Mouse (Mus musculus) cerebellum, adult 11 months (tissue): ENCODE results near the gene Tardbp.

Experiments
- DNase-seq: peaks from one replicate; pipeline ENCODE4 v3.0.0; 2022

The Tardbp gene

DNA sequence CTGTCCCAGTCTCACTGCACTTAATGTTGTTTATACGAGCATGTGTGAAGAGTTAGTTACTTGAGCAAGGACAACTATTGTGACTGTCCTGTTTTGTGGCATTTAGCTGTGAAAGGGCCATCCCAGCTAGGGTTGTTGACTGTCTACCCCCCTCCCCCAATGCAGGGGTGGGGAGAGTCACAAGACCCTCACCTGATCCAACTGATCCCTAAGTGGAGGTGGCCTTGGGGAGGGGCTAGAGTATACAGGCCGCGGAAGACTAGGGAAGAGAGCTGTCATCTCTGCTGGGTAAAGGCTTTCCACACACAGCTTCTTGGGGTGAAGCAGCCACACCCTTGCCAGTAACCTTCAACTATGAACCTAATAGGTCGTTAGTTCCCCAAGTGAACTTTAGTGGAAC lies 26.5 kb downstream of the Tardbp start:
- DNase-seq: no peak

DNA sequence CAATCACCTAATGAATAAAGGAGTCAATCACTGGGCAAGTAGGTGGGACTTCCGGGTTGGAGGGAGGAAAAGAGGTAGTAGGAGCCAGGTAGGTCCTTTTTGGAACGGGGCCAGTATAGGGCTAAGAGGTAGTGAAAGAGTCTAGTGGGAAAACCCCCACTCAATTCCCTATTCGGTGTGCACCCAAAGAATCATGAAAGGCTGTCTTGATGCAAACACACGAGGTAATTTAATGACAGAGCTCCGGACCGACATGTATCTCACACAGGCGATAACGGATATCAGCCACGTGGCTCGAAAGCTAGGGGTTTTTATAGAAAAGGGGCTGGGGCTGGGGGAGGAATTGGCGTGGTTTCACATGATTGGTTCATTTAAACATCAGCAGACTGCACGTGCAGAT lies 28.0 kb downstream of the Tardbp start:
- no peak for DNase-seq

DNA sequence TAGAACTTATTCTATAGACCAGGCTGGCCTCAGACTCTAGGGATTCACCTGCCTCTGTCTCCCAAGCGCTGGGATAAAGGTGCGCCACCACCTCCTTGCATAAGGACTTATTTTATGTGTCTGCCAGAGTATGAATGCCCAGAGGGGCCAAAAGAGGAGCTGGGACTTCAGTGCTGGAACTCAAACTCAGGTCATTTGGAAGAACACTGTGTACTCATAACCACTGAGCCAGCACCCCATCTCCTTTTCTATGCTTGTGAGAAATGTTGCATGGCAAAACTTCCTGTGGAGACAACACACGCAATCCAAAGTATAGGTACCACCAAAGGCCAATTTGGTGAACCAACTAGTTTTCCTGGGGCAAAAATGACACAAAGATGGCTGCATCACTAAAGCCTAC lies 30.1 kb downstream of the Tardbp start:
- no peak for DNase-seq

DNA sequence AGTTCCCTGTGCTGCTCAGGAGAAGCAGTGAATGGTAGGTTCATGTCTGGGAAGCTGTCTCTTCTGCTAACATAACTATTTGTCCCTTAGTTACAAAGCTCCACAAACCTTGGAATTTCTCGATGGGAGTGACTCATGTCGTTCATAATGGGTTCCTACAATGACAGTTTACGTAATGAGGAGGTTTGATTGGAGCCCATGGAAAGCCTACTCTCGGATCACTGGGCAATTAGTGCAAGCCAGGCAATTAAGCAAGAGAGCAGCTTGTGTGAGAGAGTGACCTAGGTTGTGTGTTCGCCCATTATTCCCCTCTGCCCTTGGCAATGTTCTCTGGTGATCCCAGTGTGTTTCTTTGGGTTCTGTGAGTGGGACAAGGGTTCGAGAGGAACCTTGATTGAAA lies 30.9 kb downstream of the Tardbp start:
- DNase-seq: no peak

DNA sequence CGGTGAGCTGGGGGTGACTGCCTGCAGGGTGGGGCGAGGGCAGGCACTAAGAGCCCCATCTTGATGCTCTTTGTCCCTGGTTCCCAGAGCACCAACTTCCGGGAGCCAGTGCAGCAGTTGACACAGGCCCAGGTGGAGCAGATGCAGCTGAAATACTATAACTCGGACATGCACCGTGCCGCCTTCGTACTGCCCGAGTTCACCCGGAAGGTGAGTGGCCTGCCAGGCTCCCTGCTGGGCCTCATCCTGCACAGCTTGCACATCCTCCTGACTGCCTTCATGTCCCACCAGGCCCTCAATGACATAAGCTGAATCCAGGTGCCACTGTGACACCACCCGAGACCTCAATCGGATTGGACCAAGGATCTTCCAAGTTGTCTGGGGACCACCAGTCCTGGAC lies 32.8 kb downstream of the Tardbp start:
- DNase-seq: peak; percentile 35

DNA sequence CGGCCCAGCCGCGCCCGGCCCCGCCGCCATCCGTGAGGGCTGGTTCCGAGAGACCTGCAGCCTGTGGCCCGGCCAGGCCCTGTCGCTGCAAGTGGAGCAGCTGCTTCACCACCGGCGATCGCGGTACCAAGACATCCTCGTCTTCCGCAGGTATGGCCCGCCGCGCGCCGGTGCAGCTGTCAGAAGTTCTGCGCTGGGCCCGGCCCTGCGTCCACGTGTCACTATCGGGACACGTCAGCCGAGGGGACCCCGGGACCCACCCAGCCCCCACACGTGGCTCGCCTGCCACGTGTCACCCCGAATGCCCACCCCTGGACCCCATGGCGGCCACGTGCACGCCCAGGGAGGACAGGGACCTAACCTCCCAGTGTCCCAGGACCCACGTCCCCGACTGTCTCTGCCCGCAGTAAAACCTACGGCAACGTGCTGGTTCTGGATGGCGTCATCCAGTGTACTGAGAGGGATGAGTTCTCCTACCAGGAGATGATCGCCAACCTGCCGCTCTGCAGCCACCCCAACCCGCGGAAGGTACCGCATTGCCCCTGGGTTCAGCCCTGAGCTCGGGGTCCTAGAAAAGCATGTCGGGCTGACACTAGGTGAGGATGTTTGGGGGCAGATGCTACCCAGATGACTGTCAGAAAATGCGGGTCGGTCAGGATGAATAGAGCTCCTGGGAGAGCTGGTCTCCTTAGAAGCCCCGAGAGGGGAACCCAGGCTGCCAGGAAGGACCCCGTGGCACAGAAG lies 35.0 kb downstream of the Tardbp start:
- DNase-seq: no peak

DNA sequence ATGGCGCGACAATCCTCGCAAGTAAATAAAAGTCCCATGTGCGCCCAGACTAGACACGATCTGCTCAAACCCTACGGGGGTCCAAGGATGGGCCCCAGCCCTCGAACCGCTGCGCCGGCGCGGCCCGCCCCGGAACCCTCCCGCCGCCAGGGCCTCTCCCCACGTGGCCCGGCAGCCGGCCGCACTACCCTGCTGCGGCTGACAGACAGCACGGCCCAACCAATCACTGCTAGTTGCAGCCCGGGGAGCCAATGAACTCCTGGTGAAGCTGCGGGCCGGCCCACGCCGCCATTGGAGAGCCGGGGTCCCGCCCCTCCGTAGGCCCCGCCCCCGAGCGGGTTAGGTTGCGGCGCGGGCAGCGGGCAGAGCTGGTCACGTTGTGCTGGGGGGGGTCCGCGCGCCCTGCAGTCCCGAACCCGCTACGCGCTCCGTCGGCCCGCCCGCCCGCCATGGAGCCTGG lies 35.6 kb downstream of the Tardbp start, which contains the start of gene Srm:
TSS of gene Srm (plus strand) at position 333 of the 460 bp plus-strand sequence.
- DNase-seq: peak; percentile 97

DNA sequence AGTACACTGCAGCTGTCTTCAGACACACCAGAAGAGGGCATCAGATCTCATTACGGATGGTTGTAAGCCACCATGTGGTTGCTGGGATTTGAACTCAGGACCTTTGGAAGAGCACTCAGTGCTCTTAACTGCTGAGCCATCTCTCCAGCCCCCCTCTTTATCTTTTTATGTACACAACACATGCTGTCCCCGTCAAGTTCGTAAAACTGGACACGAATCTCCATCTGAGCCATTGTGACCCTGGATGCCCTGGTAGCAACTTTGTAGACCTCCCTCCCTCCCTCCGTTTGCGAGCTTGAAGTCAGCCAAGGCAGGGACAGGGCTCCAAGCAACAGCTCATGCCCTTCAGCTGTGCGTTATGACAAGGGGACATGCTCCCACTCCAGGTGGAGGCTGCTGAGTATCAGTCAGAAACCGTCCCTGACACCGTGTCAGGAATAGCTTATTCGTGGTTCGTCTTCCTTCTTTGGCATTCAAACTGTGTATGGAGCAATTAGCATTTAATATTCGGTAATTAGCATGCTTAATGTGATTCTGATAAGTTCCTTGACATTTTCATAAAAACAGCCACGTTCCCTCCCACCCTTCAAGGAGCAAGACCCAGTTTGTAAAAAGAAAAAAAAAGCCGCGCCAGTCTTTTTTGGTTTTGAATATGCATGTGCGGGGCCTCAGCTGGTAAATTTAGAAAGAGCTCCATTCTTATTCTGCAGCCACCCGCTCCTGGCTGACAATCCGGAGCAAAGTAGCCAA lies 36.2 kb downstream of the Tardbp start:
- peak; percentile 22 for DNase-seq

DNA sequence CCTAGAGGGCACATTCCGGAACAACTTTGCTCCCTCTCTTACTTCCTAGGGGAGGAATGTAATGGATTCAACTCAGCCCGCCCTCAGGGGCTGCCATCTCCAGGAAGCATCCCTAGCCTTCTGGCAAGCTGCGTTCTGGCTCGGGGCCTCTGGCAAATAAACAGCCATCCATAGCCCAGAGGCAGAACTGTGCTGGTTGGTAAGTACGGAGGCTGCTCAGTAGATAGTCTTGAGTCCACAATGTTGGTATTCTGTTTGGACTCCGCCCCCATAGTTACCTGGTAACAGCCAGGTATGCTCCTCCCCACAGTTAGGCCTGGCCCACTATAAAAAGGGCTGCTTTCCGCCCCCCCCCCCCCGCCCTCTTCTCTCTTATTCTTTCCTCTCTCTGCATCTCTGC lies 37.3 kb downstream of the Tardbp start:
- peak; percentile 20 for DNase-seq

DNA sequence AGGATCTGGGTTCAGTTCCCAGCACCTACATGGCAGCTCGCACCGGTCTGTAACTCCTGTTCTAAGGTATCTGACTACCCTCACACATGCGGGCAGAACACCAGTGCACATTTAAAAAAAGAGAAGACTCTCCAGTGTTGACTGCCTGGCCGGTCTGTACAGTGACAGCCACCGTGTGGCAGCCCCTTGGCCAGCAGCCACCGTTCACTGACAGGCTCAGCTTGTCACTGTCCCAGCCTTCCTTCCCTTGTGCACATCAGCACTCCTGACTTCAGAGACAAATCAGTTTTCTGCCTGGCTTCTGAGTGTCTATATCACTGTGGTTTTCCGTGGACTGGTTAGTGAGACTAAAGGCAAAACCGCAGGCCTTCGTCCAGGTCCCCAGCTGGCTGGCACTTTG lies 38.0 kb downstream of the Tardbp start:
- DNase-seq: no peak

DNA sequence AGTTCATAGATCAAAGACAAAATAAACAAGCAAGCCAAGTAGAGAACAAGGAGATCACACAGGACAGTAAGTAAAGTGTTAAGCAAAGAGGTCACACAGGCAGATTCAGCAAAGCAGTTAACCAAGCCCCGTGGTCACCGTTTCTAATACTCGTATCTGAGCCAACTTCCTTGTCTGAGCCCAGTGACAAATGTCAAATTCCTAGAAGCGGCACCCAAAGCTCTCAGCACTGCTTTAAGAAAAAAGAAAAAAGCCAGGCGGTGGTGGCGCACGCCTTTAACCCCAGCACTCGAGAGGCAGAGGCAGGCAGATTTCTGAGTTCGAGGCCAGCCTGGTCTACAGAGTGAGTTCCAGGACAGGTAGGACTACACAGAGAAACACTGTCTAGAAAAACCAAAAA lies 40.2 kb downstream of the Tardbp start:
- DNase-seq: no peak

DNA sequence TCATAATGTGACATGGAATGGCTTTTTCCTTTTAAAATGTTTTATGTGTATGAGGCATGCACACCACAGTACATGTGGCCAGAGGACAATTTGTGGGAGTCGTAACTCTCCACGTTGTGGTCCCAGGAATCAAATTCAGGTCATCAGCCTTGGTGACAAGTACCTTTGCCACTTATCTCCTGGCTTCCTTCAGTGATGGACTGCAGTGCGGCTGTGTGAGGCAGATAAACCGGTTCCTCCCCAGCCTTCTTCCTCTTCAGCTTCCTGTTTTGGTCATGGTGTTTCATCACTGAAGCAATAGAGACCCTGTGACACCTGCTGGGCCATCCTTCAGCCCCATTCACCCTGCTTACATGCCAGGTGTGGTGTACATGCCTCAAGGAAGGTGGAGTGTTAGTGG lies 43.6 kb downstream of the Tardbp start:
- no peak for DNase-seq

DNA sequence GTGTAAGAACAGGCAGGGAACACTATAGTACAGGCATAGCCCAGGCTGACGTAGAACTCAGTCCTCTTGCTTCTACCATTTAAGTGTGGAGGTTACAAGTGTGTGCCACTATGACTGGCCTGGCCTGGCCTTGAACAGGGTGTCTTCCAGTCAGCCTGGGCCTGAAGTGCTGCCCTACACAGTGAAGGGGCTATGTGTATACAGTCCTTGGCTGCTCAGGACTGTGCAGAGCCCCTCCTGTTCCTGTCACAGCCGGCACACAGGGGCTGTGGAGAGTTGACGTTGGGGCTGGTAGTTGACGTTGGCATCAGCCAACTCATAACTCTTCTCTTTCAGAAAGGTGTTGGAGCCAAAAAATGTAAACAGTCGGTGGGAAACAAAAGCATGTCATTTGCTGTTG lies 45.4 kb downstream of the Tardbp start:
- DNase-seq: no peak

DNA sequence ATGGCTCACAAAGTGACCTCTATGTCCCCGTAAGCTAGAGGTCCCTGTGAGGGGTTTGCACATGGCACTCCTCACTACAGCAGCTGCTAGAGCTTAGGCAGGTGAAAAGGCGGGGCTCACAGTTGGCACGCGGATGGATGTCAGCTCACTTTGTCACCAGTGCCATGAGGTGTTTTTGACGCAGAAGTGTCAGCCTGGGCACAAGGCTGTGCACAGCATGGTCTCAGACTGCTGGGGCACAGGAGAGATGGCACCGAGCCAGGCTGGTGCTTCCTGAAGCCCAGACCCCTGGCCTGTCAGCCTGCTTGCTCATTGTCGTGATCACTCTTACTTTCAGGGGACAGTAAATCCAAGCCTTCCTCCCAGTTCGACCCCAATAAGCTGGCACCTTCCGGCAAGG lies 46.1 kb downstream of the Tardbp start:
- peak; percentile 33 for DNase-seq

DNA sequence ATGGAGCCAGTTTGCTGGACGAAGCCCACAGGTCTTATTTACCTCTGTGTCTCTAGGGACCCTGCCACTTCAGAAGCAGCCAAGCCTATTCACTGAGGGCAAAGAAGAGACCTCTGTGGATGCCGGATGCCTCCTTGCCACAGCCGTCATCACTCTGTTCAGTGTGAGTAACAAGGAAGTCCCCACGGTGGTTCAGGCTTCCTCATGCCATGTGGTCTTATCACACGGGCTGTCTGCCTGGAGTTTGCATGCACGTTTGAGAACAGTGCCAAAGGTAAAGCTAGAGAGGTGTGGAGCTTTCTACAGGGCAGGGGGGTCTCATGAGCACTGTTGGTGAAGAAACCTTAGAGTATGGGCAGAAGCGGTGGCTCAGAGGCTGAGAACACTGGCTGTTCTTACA lies 53.6 kb downstream of the Tardbp start:
- DNase-seq: no peak

DNA sequence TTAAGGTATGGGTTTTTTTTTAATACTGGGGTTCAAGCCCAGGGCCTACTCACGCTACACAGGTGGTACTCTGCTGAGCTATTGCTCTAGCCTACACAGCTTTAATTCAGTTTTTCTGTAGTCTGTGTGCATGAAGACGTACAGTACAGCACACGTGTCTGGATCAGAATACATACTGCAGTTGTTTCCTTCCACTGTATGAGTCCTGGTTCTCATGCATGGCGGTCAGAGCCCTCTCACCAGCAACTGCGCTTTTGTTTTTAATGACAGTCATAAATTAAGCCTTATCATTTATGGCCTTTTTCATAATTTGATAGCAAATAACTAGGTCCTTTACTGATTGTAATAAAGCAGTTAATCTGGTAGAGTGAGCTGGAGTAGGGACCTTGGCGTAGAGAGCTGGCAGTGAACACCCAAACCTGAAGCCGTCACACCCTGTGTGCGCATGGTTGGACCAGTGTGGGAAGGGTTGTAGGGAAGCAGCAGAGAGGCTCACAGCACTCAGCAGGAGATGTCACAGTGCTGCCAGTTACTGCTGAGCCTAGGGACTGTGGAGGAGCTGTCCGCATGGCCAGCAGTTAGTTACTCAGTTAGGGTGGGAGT lies 56.0 kb downstream of the Tardbp start:
- DNase-seq: no peak

DNA sequence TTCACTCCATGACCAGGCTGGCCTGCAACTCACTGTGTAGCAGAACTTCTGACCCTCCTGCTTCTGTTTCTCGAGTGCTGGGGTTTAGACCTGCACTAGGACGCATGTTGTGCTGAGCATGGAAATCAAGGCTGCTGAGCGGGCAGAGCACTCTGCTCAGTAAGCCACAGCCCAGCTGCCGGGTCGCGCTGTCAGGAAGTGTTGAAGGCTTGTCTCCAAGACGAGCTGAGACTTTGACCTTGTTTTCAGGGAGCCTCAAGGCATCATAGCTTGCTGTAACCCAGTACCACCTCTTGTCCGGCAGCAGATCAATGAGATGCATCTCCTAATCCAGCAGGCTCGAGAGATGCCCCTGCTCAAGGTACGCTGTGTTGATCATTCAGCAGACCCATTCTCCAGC lies 56.7 kb downstream of the Tardbp start:
- no peak for DNase-seq

DNA sequence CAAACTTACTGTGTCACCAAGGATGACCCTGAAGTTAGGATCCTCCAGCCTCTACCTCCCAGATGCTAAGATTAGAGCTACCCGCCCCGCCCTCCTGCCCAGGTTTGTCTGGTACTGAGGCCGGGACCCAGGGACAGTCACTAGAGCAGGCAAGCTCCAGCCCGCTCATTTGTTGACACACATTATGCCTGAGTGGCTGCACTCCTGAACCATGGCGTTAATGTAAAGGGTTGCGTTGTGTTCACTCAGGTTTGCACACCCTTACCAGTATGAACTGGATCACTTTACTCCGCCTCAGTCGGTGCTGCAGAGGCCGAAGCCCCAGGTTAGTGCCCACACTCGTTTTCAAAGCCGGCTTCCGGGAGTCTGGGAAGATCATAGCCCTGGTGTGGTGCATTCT lies 63.2 kb downstream of the Tardbp start:
- no peak for DNase-seq

DNA sequence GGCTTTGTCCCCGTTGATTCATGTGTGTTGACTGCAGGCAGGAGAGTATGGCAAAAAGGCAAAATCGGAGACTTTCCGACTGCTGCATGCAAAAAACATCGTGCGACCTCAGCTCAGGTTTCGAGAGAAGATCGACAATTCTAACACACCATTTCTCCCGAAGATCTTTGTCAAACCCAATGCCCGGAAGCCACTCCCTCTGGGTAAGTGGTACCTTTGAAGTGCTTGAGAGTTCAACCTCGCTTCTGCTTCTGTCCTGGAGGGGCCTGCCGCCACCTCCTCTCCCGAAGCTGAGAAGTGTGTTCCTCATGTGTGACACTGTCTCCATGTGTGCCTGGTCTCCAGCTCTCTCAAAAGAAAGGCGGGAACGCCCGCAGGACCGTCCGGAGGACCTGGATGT lies 64.1 kb downstream of the Tardbp start:
- no peak for DNase-seq
